8 mouse cellular contexts compared by ENCODE assay signal in genomic region chr2:109277593-109277992, GRCm38 (mm10). TPM values are rescaled to one million over a fixed set of nuclear protein-coding genes. Genes with fewer than 3 reads are reported as not detected.
A peak's percentile ranks its signal among the peaks of the same experiment; 100 is the strongest.
DNase-seq lines count a peak whose midpoint lies in the region; ATAC-seq and TF ChIP-seq lines count a peak whose summit lies in the region.

No protein-coding gene starts in this region.

- no peak for TF ChIP-seq CTCF in E14TG2a.4 (conservative IDR thresholded peaks at IDR 0.05; ENCODE audit: low read length)

- no peaks in the 10 kb centered on the region for H3K9me3 ChIP-seq in erythroblast, embryonic 14.5 days (ENCODE audit: control insufficient read depth, low read length)
- no peaks in the 10 kb centered on the region for H3K9me3 ChIP-seq in E14TG2a.4 (ENCODE audit: low read length)
- H3K9me3 ChIP-seq in embryonic facial prominence, embryonic 12.5 days, result no peaks in the 10 kb centered on the region
- no peaks in the 10 kb centered on the region for H3K9me3 ChIP-seq in intestine, embryonic 16.5 days (ENCODE audit: control insufficient read depth, low read length)

- no peak for ATAC-seq in erythroblast, adult 5-6 weeks (replicated peaks; ENCODE audit: low FRiP score, poor library complexity, severe bottlenecking)
- no peak for ATAC-seq in embryonic facial prominence, embryonic 12.5 days (ENCODE audit: insufficient number of reproducible peaks, insufficient read depth, low FRiP score, low TSS enrichment)
- ATAC-seq in intestine, embryonic 16.5 days, result no peak

- H3K4me2 ChIP-seq in embryonic facial prominence, embryonic 12.5 days (replicated peaks), result peak overlapping the region; percentile 60
- peak overlapping the region; percentile 61 for H3K4me2 ChIP-seq in intestine, embryonic 16.5 days (ENCODE audit: low read depth, low read length)

- H3K36me3 ChIP-seq in erythroblast, embryonic 14.5 days (ENCODE audit: control insufficient read depth), result peaks cover 5% of the 10 kb centered on the region
- H3K36me3 ChIP-seq in E14TG2a.4 (ENCODE audit: insufficient read depth, low read length), result no peaks in the 10 kb centered on the region; the same call in 1 of the 2 replicates
- H3K36me3 ChIP-seq in embryonic facial prominence, embryonic 12.5 days, result no peaks in the 10 kb centered on the region
- no peaks in the 10 kb centered on the region for H3K36me3 ChIP-seq in intestine, embryonic 16.5 days (ENCODE audit: control insufficient read depth, insufficient read depth, low read length)

- peak overlapping the region; percentile 57 for H3K9ac ChIP-seq in embryonic facial prominence, embryonic 12.5 days
- H3K9ac ChIP-seq in intestine, embryonic 16.5 days (ENCODE audit: low read depth, low read length), result peak overlapping the region; percentile 81

- H3K27me3 ChIP-seq in erythroblast, embryonic 14.5 days (ENCODE audit: control insufficient read depth), result no peaks in the 10 kb centered on the region
- no peaks in the 10 kb centered on the region for H3K27me3 ChIP-seq in E14TG2a.4 (ENCODE audit: insufficient read depth, low read length)
- no peaks in the 10 kb centered on the region for H3K27me3 ChIP-seq in embryonic facial prominence, embryonic 12.5 days
- H3K27me3 ChIP-seq in intestine, embryonic 16.5 days (replicated peaks; ENCODE audit: control insufficient read depth, insufficient read depth, low read length), result no peaks in the 10 kb centered on the region

- 0 out of 2 replicates have a peak overlapping the region, but pooled peaks have one; percentile 17 for H3K27ac ChIP-seq in embryonic facial prominence, embryonic 12.5 days
- no peak overlapping the region for H3K27ac ChIP-seq in intestine, embryonic 16.5 days (ENCODE audit: low read length)

- 5% methylated on average over 7 of the region's 7 CpGs for WGBS in embryonic facial prominence, embryonic 12.5 days
- 5% methylated on average over 7 of the region's 7 CpGs for WGBS in intestine, embryonic 16.5 days

- peak overlapping the region; percentile 88 for H3K4me3 ChIP-seq in erythroblast, embryonic 14.5 days (replicated peaks)
- peak overlapping the region; percentile 83 for H3K4me3 ChIP-seq in E14TG2a.4 (replicated peaks; ENCODE audit: low read length)
- H3K4me3 ChIP-seq in embryonic facial prominence, embryonic 12.5 days, result peak overlapping the region; percentile 50
- peak overlapping the region; percentile 62 for H3K4me3 ChIP-seq in intestine, embryonic 16.5 days (ENCODE audit: low read length)

- DNase-seq in retina, embryonic 14.5 days (ENCODE audit: low spot score), result peak; percentile 17
- DNase-seq in ovary, postnatal 36 days (ENCODE audit: low spot score), result no peak
- DNase-seq in right cerebral cortex, postnatal 14 days, result no peak

- peaks cover 33% of the 10 kb centered on the region for H3K4me1 ChIP-seq in erythroblast, embryonic 14.5 days (ENCODE audit: control insufficient read depth)
- H3K4me1 ChIP-seq in E14TG2a.4 (replicated peaks; ENCODE audit: low read depth, low read length), result peaks cover 23% of the 10 kb centered on the region
- H3K4me1 ChIP-seq in embryonic facial prominence, embryonic 12.5 days, result peaks cover 7% of the 10 kb centered on the region
- peaks cover 9% of the 10 kb centered on the region for H3K4me1 ChIP-seq in intestine, embryonic 16.5 days (ENCODE audit: control insufficient read depth, insufficient read depth, low read length)

RNA-seq across cellular contexts. Expression of gene Kif18a, which starts 2.9 kb away (rescaled TPM):
- polyA plus RNA-seq in erythroblast, embryonic 14.5 days (2012), result 0.23 and 0.39 TPM in 2 replicates
- total RNA-seq in erythroblast, adult 5-6 weeks (2015; ENCODE audit: low replicate concordance), result 24.9 and 27.3 TPM in 2 replicates
- total RNA-seq in erythroblast, adult 5-6 weeks (2017; ENCODE audit: low replicate concordance), result 19.9 and 28.0 TPM in 2 replicates
- polyA plus RNA-seq in embryonic facial prominence, embryonic 12.5 days (2016; fragmentation: Nextera tagmentation; extraction: Ambion mirVana), result 27.5 and 27.8 TPM in 2 replicates
- 11.0 and 12.7 TPM in 2 replicates for polyA plus RNA-seq in intestine, embryonic 16.5 days (2015; fragmentation: Nextera tagmentation; extraction: Ambion mirVana)

RNA-seq across cellular contexts. Expression of gene Mettl15, which starts 3.0 kb away (rescaled TPM):
- 0.12 and 0.17 TPM in 2 replicates for polyA plus RNA-seq in erythroblast, embryonic 14.5 days (2012)
- total RNA-seq in erythroblast, adult 5-6 weeks (2015; ENCODE audit: low replicate concordance), result 4.4 and 26.3 TPM in 2 replicates
- 5.5 and 9.5 TPM in 2 replicates for total RNA-seq in erythroblast, adult 5-6 weeks (2017; ENCODE audit: low replicate concordance)
- 11.3 and 12.5 TPM in 2 replicates for polyA plus RNA-seq in embryonic facial prominence, embryonic 12.5 days (2016; fragmentation: Nextera tagmentation; extraction: Ambion mirVana)
- 12.0 and 12.8 TPM in 2 replicates for polyA plus RNA-seq in intestine, embryonic 16.5 days (2015; fragmentation: Nextera tagmentation; extraction: Ambion mirVana)

Comparison
In these comparisons a context has a peak if more than half of its experiments do, and no peak if none do; other contexts are left out.
1. RNA of gene Mettl15, which starts 3.0 kb away (polyA plus RNA-seq): 12.0 to 12.8 TPM in intestine, embryonic 16.5 days and 11.3 to 12.5 TPM in embryonic facial prominence, embryonic 12.5 days; 0.12 to 0.17 TPM in erythroblast, embryonic 14.5 days; every median in the first group is over 10 times any median in the second.
2. Peak in every context shown above with its lines, with median percentiles within 50 percentile points of each other: H3K4me3 ChIP-seq.